12 mouse cellular contexts compared by ENCODE assay signal in the genomic region with DNA sequence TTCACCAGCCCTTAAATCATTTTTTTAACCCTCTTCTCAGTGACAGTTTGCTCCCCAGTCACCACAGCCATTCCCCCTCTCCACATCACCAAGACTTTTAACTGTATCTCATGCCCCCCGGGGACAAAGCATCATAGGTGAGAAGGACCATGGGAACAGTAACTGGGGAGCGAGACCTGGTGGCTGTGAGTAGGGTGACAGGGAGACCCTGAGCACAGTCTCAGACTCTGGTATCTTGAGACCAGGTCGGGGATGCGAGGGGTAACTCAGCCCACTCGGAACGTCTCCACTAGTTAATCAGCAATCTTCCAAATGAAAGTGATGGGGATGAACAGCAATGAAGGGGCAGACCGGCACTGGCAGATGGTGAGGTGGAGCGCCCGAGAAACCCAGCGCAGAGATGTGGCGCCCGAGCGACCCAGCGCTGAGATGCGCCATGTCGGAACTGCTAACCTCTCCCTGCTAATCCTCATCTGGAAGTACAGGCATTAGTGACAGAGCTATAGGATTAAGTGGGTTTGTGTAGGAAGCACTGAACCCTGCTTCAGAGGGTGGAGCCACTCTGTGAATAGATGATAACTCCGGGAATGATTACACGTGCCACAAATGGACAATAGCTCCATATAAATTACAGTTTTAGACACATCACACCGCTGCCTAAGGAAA. TPM values are rescaled to one million over a fixed set of nuclear protein-coding genes. Genes with fewer than 3 reads are reported as not detected.
DNase-seq lines count a peak whose midpoint lies in the region; ATAC-seq and TF ChIP-seq lines count a peak whose summit lies in the region.
"Had no signal": no experiment of that assay in that cellular context is flagged by ENCODE, and none has a peak within 500 bp of the region (broad histone marks: within the 10 kb centered on the region; RNA-seq: fewer than 3 reads in every experiment).

No protein-coding gene starts in this region.

- H3K4me2 ChIP-seq in lung, embryonic 14.5 days = peak overlapping the region; percentile 18
- H3K4me2 ChIP-seq in lung, postnatal 0 days (replicated peaks; ENCODE audit: low read depth, low read length) = no peak overlapping the region
- H3K4me2 ChIP-seq in liver, postnatal 0 days (ENCODE audit: low read depth, low read length) = peak overlapping the region; percentile 58

- peaks cover 3% of the 10 kb centered on the region; the same call in 1 of the 2 replicates for H3K27me3 ChIP-seq in erythroblast, embryonic 14.5 days (ENCODE audit: control insufficient read depth)
- H3K27me3 ChIP-seq in lung, embryonic 14.5 days (ENCODE audit: insufficient read depth, low read length) = no peaks in the 10 kb centered on the region
- no peaks in the 10 kb centered on the region for H3K27me3 ChIP-seq in lung, postnatal 0 days (replicated peaks; ENCODE audit: insufficient read depth, low read length)
- H3K27me3 ChIP-seq in liver, postnatal 0 days (ENCODE audit: insufficient read depth, low read length) = no peaks in the 10 kb centered on the region

- H3K27ac ChIP-seq in lung, embryonic 14.5 days (ENCODE audit: low read depth) = no peak overlapping the region
- H3K27ac ChIP-seq in lung, postnatal 0 days (ENCODE audit: low read length) = no peak overlapping the region
- no peak overlapping the region; the same call in 1 of the 2 replicates for H3K27ac ChIP-seq in liver, postnatal 0 days (ENCODE audit: low read depth)
- H3K27ac ChIP-seq: gastrocnemius, adult 2 months had no signal

- WGBS in lung, embryonic 14.5 days = 69% methylated on average over 19 of the region's 19 CpGs
- 75% methylated on average over 19 of the region's 19 CpGs for WGBS in lung, postnatal 0 days
- WGBS in liver, postnatal 0 days (ENCODE audit: insufficient replicate concordance) = 67% methylated on average over 19 of the region's 19 CpGs

- peak overlapping the region; percentile 55 for H3K4me3 ChIP-seq in erythroblast, embryonic 14.5 days (replicated peaks)
- no peak overlapping the region for H3K4me3 ChIP-seq in lung, embryonic 14.5 days (ENCODE audit: low read depth, low read length)
- H3K4me3 ChIP-seq in lung, postnatal 0 days (ENCODE audit: low read depth, low read length) = no peak overlapping the region
- no peak overlapping the region for H3K4me3 ChIP-seq in liver, postnatal 0 days (ENCODE audit: low read depth, low read length)
- H3K4me3 ChIP-seq: left cerebral cortex, adult 2 months had no signal

- no peak for DNase-seq in lung, embryonic 14.5 days
- DNase-seq in lung, postnatal 0 days (ENCODE audit: low spot score) = no peak
- no peak for DNase-seq in liver, postnatal 0 days
- peak; percentile 65 for DNase-seq in retina, postnatal 1 day
- DNase-seq in adrenal gland, postnatal 25 days = no peak
- no peak for DNase-seq in cerebellum, adult 9-11 months
- DNase-seq: gastrocnemius, adult 2 months; kidney, adult 9 months; lung, postnatal 36 days had no signal

- ATAC-seq in erythroblast, adult 5-6 weeks (replicated peaks; ENCODE audit: low FRiP score, poor library complexity, severe bottlenecking) = no peak
- ATAC-seq in lung, embryonic 14.5 days (ENCODE audit: insufficient read depth) = no peak
- ATAC-seq in lung, postnatal 0 days = no peak
- peak; percentile 66 for ATAC-seq in liver, postnatal 0 days

- no peaks in the 10 kb centered on the region for H3K36me3 ChIP-seq in erythroblast, embryonic 14.5 days (ENCODE audit: control insufficient read depth)
- no peaks in the 10 kb centered on the region for H3K36me3 ChIP-seq in lung, embryonic 14.5 days (ENCODE audit: insufficient read depth)
- no peaks in the 10 kb centered on the region for H3K36me3 ChIP-seq in lung, postnatal 0 days (ENCODE audit: insufficient read depth, low read length)
- no peaks in the 10 kb centered on the region for H3K36me3 ChIP-seq in liver, postnatal 0 days (replicated peaks; ENCODE audit: insufficient read depth, low read length)

- no peak for TF ChIP-seq CTCF in lung, embryonic 14.5 days (IDR thresholded peaks at IDR 0.05; ENCODE audit: low read depth)
- no peak for TF ChIP-seq CTCF in lung, postnatal 0 days (IDR thresholded peaks at IDR 0.05)
- TF ChIP-seq CTCF in liver, postnatal 0 days (IDR thresholded peaks at IDR 0.05; ENCODE audit: low read depth) = no peak

- TF ChIP-seq EP300 in lung, postnatal 0 days (IDR thresholded peaks at IDR 0.05) = no peak
- no peak for TF ChIP-seq EP300 in liver, postnatal 0 days (IDR thresholded peaks at IDR 0.05; ENCODE audit: low read depth)

- H3K4me1 ChIP-seq in erythroblast, embryonic 14.5 days (ENCODE audit: control insufficient read depth) = peaks cover 83% of the 10 kb centered on the region
- H3K4me1 ChIP-seq in lung, embryonic 14.5 days (ENCODE audit: insufficient read depth) = no peaks in the 10 kb centered on the region
- no peaks in the 10 kb centered on the region for H3K4me1 ChIP-seq in lung, postnatal 0 days (ENCODE audit: insufficient read depth, low read depth, low read length)
- no peaks in the 10 kb centered on the region for H3K4me1 ChIP-seq in liver, postnatal 0 days (ENCODE audit: insufficient read depth)

- peaks cover 5% of the 10 kb centered on the region; the same call in 1 of the 2 replicates for H3K9me3 ChIP-seq in erythroblast, embryonic 14.5 days (ENCODE audit: control insufficient read depth, low read length)
- H3K9me3 ChIP-seq in lung, embryonic 14.5 days (ENCODE audit: low read depth, low read length) = no peaks in the 10 kb centered on the region
- H3K9me3 ChIP-seq in lung, postnatal 0 days (ENCODE audit: low read length) = no peaks in the 10 kb centered on the region
- H3K9me3 ChIP-seq in liver, postnatal 0 days (ENCODE audit: low read length) = no peaks in the 10 kb centered on the region

- H3K9ac ChIP-seq in lung, embryonic 14.5 days = no peak overlapping the region
- H3K9ac ChIP-seq in lung, postnatal 0 days (replicated peaks; ENCODE audit: low read depth) = no peak overlapping the region
- no peak overlapping the region for H3K9ac ChIP-seq in liver, postnatal 0 days (replicated peaks)

RNA-seq across cellular contexts. Expression of a gene that starts 11.7 kb away (rescaled TPM):
- 5.3 and 7.2 TPM in 2 replicates for polyA plus RNA-seq in erythroblast, embryonic 14.5 days (2012)
- total RNA-seq in erythroblast, adult 5-6 weeks (2015; ENCODE audit: low replicate concordance) = 13.2 and 15.0 TPM in 2 replicates
- total RNA-seq in erythroblast, adult 5-6 weeks (2017; ENCODE audit: low replicate concordance) = 25.0 and 37.5 TPM in 2 replicates
- polyA plus RNA-seq in lung, embryonic 14.5 days (2014; fragmentation: Nextera tagmentation; extraction: Ambion mirVana) = 29.3 and 30.5 TPM in 2 replicates
- polyA plus RNA-seq in lung, postnatal 0 days (2015; fragmentation: Nextera tagmentation; extraction: Ambion mirVana) = 21.8 and 25.0 TPM in 2 replicates
- polyA plus RNA-seq in liver, postnatal 0 days (2015; fragmentation: Nextera tagmentation; extraction: Ambion mirVana) = 19.3 and 22.4 TPM in 2 replicates
- total RNA-seq in adrenal gland, postnatal 25 days (2021) = 7.5 and 11.6 TPM in 2 replicates

RNA-seq across cellular contexts. Expression of a gene that starts 56.8 kb away (rescaled TPM):
- 0.36 and 0.53 TPM in 2 replicates for polyA plus RNA-seq in erythroblast, embryonic 14.5 days (2012)
- total RNA-seq in erythroblast, adult 5-6 weeks (2015; ENCODE audit: low replicate concordance) = 6.5 and 9.6 TPM in 2 replicates
- 2.9 and 4.6 TPM in 2 replicates for total RNA-seq in erythroblast, adult 5-6 weeks (2017; ENCODE audit: low replicate concordance)
- polyA plus RNA-seq in lung, embryonic 14.5 days (2014; fragmentation: Nextera tagmentation; extraction: Ambion mirVana) = 8.9 and 10.4 TPM in 2 replicates
- polyA plus RNA-seq in lung, postnatal 0 days (2015; fragmentation: Nextera tagmentation; extraction: Ambion mirVana) = 14.8 and 15.9 TPM in 2 replicates
- 8.3 and 9.9 TPM in 2 replicates for polyA plus RNA-seq in liver, postnatal 0 days (2015; fragmentation: Nextera tagmentation; extraction: Ambion mirVana)
- total RNA-seq in adrenal gland, postnatal 25 days (2021) = 11.9 and 16.2 TPM in 2 replicates
